Mouse (Mus musculus): ENCODE results near the gene Odf2l.

- TF ChIP-seq POLR2A (IDR thresholded peaks at IDR 0.05; ENCODE audit: control insufficient read depth, extremely low read depth, insufficient read depth, low read length, poor library complexity) (no peak), CTCF (IDR thresholded peaks at IDR 0.05; ENCODE audit: borderline replicate concordance, control insufficient read depth, extremely low read depth, insufficient read depth, low read length, poor library complexity) (no peak)
Observed at GRCm38 (mm10) chr3:145080904-145081303, 37.5 kb upstream of the Odf2l start.

All from thymus, adult 2 months (tissue).